Mouse (Mus musculus) liver, embryonic 11.5 days (tissue): Measurements from ENCODE around the gene Shmt2. TPM values are rescaled to one million over a fixed set of nuclear protein-coding genes. Genes with fewer than 3 reads are reported as not detected.

Experiments used
- ATAC-seq: fragments of 200-750 bp; cut with Nextera tagmentation; replicated peaks from 2 replicates; pipeline ENCODE4 v1.8.0; 2017; ENCODE audit warnings: moderate number of reproducible peaks, mild to moderate bottlenecking, moderate TSS enrichment, moderate library complexity; ENCODE audit not compliant: low FRiP score
- DNase-seq: peaks from one replicate; pipeline ENCODE4 v3.0.0-alpha.2; 2017; ENCODE audit warnings: low spot score
- H3K27ac ChIP-seq: fragments of 300-500 bp; sonication (generic); 2 replicates; pipeline ENCODE4 v1.5.1; 2014; ENCODE audit warnings: mild to moderate bottlenecking, low read depth, low read length, control low read depth
- H3K27me3 ChIP-seq: fragments of 300-500 bp; sonication (generic); replicated peaks from 2 replicates; pipeline ENCODE4 v1.6.1; 2014; ENCODE audit warnings: low read length, mixed read lengths; ENCODE audit not compliant: control insufficient read depth, insufficient read depth
- H3K36me3 ChIP-seq: fragments of 300-500 bp; sonication (generic); 2 replicates; pipeline ENCODE4 v1.6.1; 2014; ENCODE audit warnings: mild to moderate bottlenecking, low read length, moderate library complexity, mixed read lengths; ENCODE audit not compliant: control insufficient read depth, insufficient read depth
- H3K4me1 ChIP-seq: fragments of 300-500 bp; sonication (generic); replicated peaks from 2 replicates; pipeline ENCODE4 v1.6.1; 2014; ENCODE audit warnings: low read length, mixed read lengths; ENCODE audit not compliant: control insufficient read depth, insufficient read depth
- H3K4me2 ChIP-seq: fragments of 300-500 bp; sonication (generic); 2 replicates; pipeline ENCODE4 v1.6.1; 2014; ENCODE audit warnings: mild to moderate bottlenecking, control low read depth, moderate library complexity
- H3K4me3 ChIP-seq: fragments of 300-500 bp; sonication (generic); 2 replicates; pipeline ENCODE4 v1.5.1; 2014; ENCODE audit warnings: low read depth, low read length, control low read depth
- H3K9ac ChIP-seq: fragments of 300-500 bp; sonication (generic); 2 replicates; pipeline ENCODE4 v1.6.1; 2014; ENCODE audit warnings: low read depth, low read length, control low read depth
- H3K9me3 ChIP-seq: fragments of 300-500 bp; sonication (generic); 2 replicates; pipeline ENCODE4 v1.6.1; 2016; ENCODE audit warnings: low read length, inconsistent platforms, mixed read lengths; ENCODE audit not compliant: control insufficient read depth
- WGBS: fragments of 180-500 bp; shearing (Covaris S2); extraction: QIAGEN DNeasy Blood & Tissue Kit; methylation state at CpG from one replicate; pipeline ENCODE4 v1.1.7; 2014; 5-methylcytosine and 5-hydroxymethylcytosine counted together
- polyA plus RNA-seq: library from polyadenylated mRNA; unstranded; fragments of >200 nt; fragmentation: Nextera tagmentation; extraction: Ambion mirVana; gene quantifications from 2 replicates; pipeline ENCODE4 v1.2.1, GENCODE M21; 2014

The Shmt2 gene
- polyA plus RNA-seq, 1 experiment from 2014 or later = 261 TPM

GRCm38 (mm10) chr10:127516576-127517260 is 5.5 kb downstream of the Shmt2 start:
- peak overlapping the region; percentile 82 for H3K4me2 ChIP-seq
- H3K9ac ChIP-seq = peak overlapping the region; percentile 48
- H3K4me1 ChIP-seq = peaks cover 76% of the 10 kb centered on the region
- peaks cover 31% of the 10 kb centered on the region for H3K27me3 ChIP-seq
- H3K9me3 ChIP-seq = no peaks in the 10 kb centered on the region
- 20% methylated on average over 30 of the region's 30 CpGs for WGBS
- DNase-seq = peak; percentile 79
- peaks cover 36% of the 10 kb centered on the region for H3K36me3 ChIP-seq
- peak; percentile 35 for ATAC-seq
- H3K4me3 ChIP-seq = peak overlapping the region; percentile 0; the same call in 1 of the 2 replicates
- H3K27ac ChIP-seq = peak overlapping the region; percentile 60; the same call in 1 of the 2 replicates

GRCm38 (mm10) chr10:127515983-127516459 is 6.2 kb downstream of the Shmt2 start:
- Histone ChIP-seq H3K4me3 (no peak overlapping the region; the same call in 1 of the 2 replicates), H3K27ac (peak overlapping the region; percentile 49; the same call in 1 of the 2 replicates), H3K9ac (peak overlapping the region; percentile 48), H3K27me3 (peaks cover 38% of the 10 kb centered on the region), H3K9me3 (no peaks in the 10 kb centered on the region), H3K36me3 (peaks cover 36% of the 10 kb centered on the region), H3K4me2 (peak overlapping the region; percentile 82), H3K4me1 (peaks cover 76% of the 10 kb centered on the region)
- 24% methylated on average over 8 of the region's 8 CpGs for WGBS
- peak; percentile 44 for DNase-seq
- ATAC-seq = no peak

GRCm38 (mm10) chr10:127515271-127515982 is 6.8 kb downstream of the Shmt2 start:
- no peaks in the 10 kb centered on the region for H3K9me3 ChIP-seq
- peak overlapping the region; percentile 48; the same call in 1 of the 2 replicates for H3K9ac ChIP-seq
- H3K36me3 ChIP-seq = peaks cover 33% of the 10 kb centered on the region
- DNase-seq = peak; percentile 34
- no peak for ATAC-seq
- no peak overlapping the region for H3K27ac ChIP-seq
- peaks cover 44% of the 10 kb centered on the region for H3K27me3 ChIP-seq
- WGBS = 33% methylated on average over 9 of the region's 9 CpGs
- peaks cover 70% of the 10 kb centered on the region for H3K4me1 ChIP-seq
- peak overlapping the region; percentile 82 for H3K4me2 ChIP-seq
- peak overlapping the region; percentile 30 for H3K4me3 ChIP-seq

GRCm38 (mm10) chr10:127514764-127515163 is 7.5 kb downstream of the Shmt2 start, which contains the start of gene Ndufa4l2:
Gene Ndufa4l2 (plus strand): TSS chr10:127514967.
- peak within 1 kb of the TSS; percentile 45 for H3K4me3 ChIP-seq
- H3K36me3 ChIP-seq = peaks cover 26% of the 10 kb centered on the region
- H3K4me1 ChIP-seq = peaks cover 67% of the 10 kb centered on the region
- peak within 1 kb of the TSS; percentile 48; the same call in 1 of the 2 replicates for H3K9ac ChIP-seq
- peaks cover 51% of the 10 kb centered on the region for H3K27me3 ChIP-seq
- H3K4me2 ChIP-seq = peak within 1 kb of the TSS; percentile 82
- peak; percentile 48 for DNase-seq
- no peaks in the 10 kb centered on the region for H3K9me3 ChIP-seq
- no peak within 1 kb of the TSS; the same call in 1 of the 2 replicates for H3K27ac ChIP-seq
- 8% methylated on average over 6 of the region's 6 CpGs for WGBS
- no peak for ATAC-seq

- no peaks in the 10 kb centered on the region for H3K9me3 ChIP-seq
- H3K27ac ChIP-seq = no peak overlapping the region; the same call in 1 of the 2 replicates
- peak overlapping the region; percentile 45 for H3K4me3 ChIP-seq
- peak overlapping the region; percentile 45; the same call in 1 of the 2 replicates for H3K9ac ChIP-seq
- peaks cover 56% of the 10 kb centered on the region for H3K27me3 ChIP-seq
- H3K36me3 ChIP-seq = peaks cover 22% of the 10 kb centered on the region
- H3K4me1 ChIP-seq = peaks cover 70% of the 10 kb centered on the region
- H3K4me2 ChIP-seq = peak overlapping the region; percentile 82
- 7% methylated on average over 13 of the region's 13 CpGs for WGBS
- DNase-seq = peak; percentile 33
- ATAC-seq = no peak
Observed at GRCm38 (mm10) chr10:127514111-127514698, 8.0 kb downstream of the Shmt2 start.

GRCm38 (mm10) chr10:127513501-127514091 is 8.6 kb downstream of the Shmt2 start:
- under 1% methylated on average over 16 of the region's 16 CpGs for WGBS
- Histone ChIP-seq H3K4me3 (peak overlapping the region; percentile 45), H3K36me3 (peaks cover 16% of the 10 kb centered on the region), H3K4me2 (peak overlapping the region; percentile 82), H3K27me3 (peaks cover 62% of the 10 kb centered on the region), H3K9me3 (no peaks in the 10 kb centered on the region), H3K9ac (peak overlapping the region; percentile 57; the same call in 1 of the 2 replicates), H3K27ac (no peak overlapping the region), H3K4me1 (peaks cover 73% of the 10 kb centered on the region)
- ATAC-seq = peak; percentile 67
- peak; percentile 75 for DNase-seq

- DNase-seq = peak; percentile 95
- Histone ChIP-seq H3K9me3 (no peaks in the 10 kb centered on the region), H3K4me2 (peak overlapping the region; percentile 82), H3K4me1 (peaks cover 72% of the 10 kb centered on the region), H3K9ac (peak overlapping the region; percentile 57), H3K27me3 (peaks cover 66% of the 10 kb centered on the region), H3K36me3 (peaks cover 8% of the 10 kb centered on the region), H3K4me3 (peak overlapping the region; percentile 45), H3K27ac (no peak overlapping the region)
- under 1% methylated on average over 27 of the region's 27 CpGs for WGBS
- ATAC-seq = peak; percentile 58
Observed at GRCm38 (mm10) chr10:127512813-127513212, 9.4 kb downstream of the Shmt2 start.

- ATAC-seq (no peak), DNase-seq (no peak)
- Histone ChIP-seq H3K36me3 (peaks cover 3% of the 10 kb centered on the region), H3K9me3 (no peaks in the 10 kb centered on the region), H3K4me2 (peak overlapping the region; percentile 82), H3K4me3 (peak overlapping the region; percentile 45), H3K27ac (no peak overlapping the region), H3K4me1 (peaks cover 67% of the 10 kb centered on the region), H3K9ac (peak overlapping the region; percentile 1; the same call in 1 of the 2 replicates), H3K27me3 (peaks cover 71% of the 10 kb centered on the region)
- 4% methylated on average over 7 of the region's 7 CpGs for WGBS
Observed at GRCm38 (mm10) chr10:127512307-127512666, 10.0 kb downstream of the Shmt2 start.
